17 mouse cellular contexts compared by ENCODE assay signal in genomic region chr9:114824166-114824565, GRCm38 (mm10). TPM values are rescaled to one million over a fixed set of nuclear protein-coding genes. Genes with fewer than 3 reads are reported as not detected.
"Had no signal": no experiment of that assay in that cellular context is flagged by ENCODE, and none has a peak within 500 bp of the region (broad histone marks: within the 10 kb centered on the region; RNA-seq: fewer than 3 reads in every experiment).

No protein-coding gene starts in this region.

- DNase-seq: lung, adult 18-20 months; lung, embryonic 14.5 days; lung, postnatal 10 days; lung, postnatal 36 days; right cerebral cortex, postnatal 14 days; thymus, adult 2 months; thymus, postnatal 25 days; thymus, postnatal 4 days had no signal

- H3K27me3 ChIP-seq: midbrain, embryonic 13.5 days; midbrain, embryonic 15.5 days; neural tube, embryonic 12.5 days; stomach, embryonic 15.5 days had no signal

- H3K4me3 ChIP-seq: megakaryocyte, embryonic 14.5 days; midbrain, embryonic 13.5 days; midbrain, embryonic 15.5 days; neural tube, embryonic 12.5 days; stomach, embryonic 15.5 days had no signal

- H3K4me2 ChIP-seq: lung, embryonic 14.5 days; midbrain, embryonic 11.5 days; midbrain, embryonic 13.5 days; midbrain, embryonic 15.5 days; neural tube, embryonic 12.5 days; stomach, embryonic 15.5 days had no signal

- H3K36me3 ChIP-seq: midbrain, embryonic 13.5 days; midbrain, embryonic 15.5 days; neural tube, embryonic 12.5 days; stomach, embryonic 15.5 days had no signal

- H3K9me3 ChIP-seq: megakaryocyte, embryonic 14.5 days; midbrain, embryonic 13.5 days; midbrain, embryonic 15.5 days; neural tube, embryonic 12.5 days; stomach, embryonic 15.5 days had no signal

- H3K4me1 ChIP-seq: megakaryocyte, embryonic 14.5 days; midbrain, embryonic 13.5 days; midbrain, embryonic 15.5 days; neural tube, embryonic 12.5 days; stomach, embryonic 15.5 days had no signal

- H3K27ac ChIP-seq: macrophage; midbrain, embryonic 13.5 days; midbrain, embryonic 15.5 days; neural tube, embryonic 12.5 days; stomach, embryonic 15.5 days; stomach, postnatal 0 days had no signal

- H3K9ac ChIP-seq: lung, embryonic 14.5 days; midbrain, embryonic 13.5 days; midbrain, embryonic 15.5 days; neural tube, embryonic 12.5 days; stomach, embryonic 15.5 days had no signal

- ATAC-seq: midbrain, embryonic 13.5 days; midbrain, embryonic 15.5 days had no signal

RNA-seq across cellular contexts. Expression of gene Cmtm8, which starts 19.8 kb away (rescaled TPM):
- total RNA-seq: monocyte, adult 5-6 weeks had no signal
